Mouse (Mus musculus): ENCODE results near the gene Bax. TPM values are rescaled to one million over a fixed set of nuclear protein-coding genes. Genes with fewer than 3 reads are reported as not detected.

The Bax gene
- polyA plus RNA-seq (2014; fragmentation: Nextera tagmentation; extraction: Ambion mirVana), result 128 and 196 TPM in 2 replicates

GRCm38 (mm10) chr7:45466283-45467089, at the start of gene Bax:
Bax (minus strand) TSS chr7:45466898.
- Histone ChIP-seq H3K4me3 (ENCODE audit: low read depth, low read length) (peak within 1 kb of the TSS; percentile 84), H3K27me3 (ENCODE audit: control insufficient read depth, insufficient read depth, low read length) (no peaks in the 10 kb centered on the region), H3K4me2 (replicated peaks; ENCODE audit: low read depth, low read length) (peak within 1 kb of the TSS; percentile 88), H3K9ac (ENCODE audit: low read depth, low read length) (peak within 1 kb of the TSS; percentile 91), H3K27ac (ENCODE audit: low read depth, low read length) (peak within 1 kb of the TSS; percentile 65; the same call in 1 of the 2 replicates), H3K4me1 (replicated peaks; ENCODE audit: control insufficient read depth, insufficient read depth, low read length) (0 out of 2 replicates have a peak, but pooled peaks cover 4% of the 10 kb centered on the region), H3K9me3 (ENCODE audit: control insufficient read depth, low read length) (no peaks in the 10 kb centered on the region), H3K36me3 (ENCODE audit: control insufficient read depth, insufficient read depth, low read length) (peaks cover 9% of the 10 kb centered on the region; the same call in 1 of the 2 replicates)
- under 1% methylated on average over 45 of the region's 58 CpGs for WGBS
- peak; percentile 85 for ATAC-seq (ENCODE audit: low FRiP score)
- peak; percentile 99 for DNase-seq (ENCODE audit: low spot score)

- no peak overlapping the region for H3K4me2 ChIP-seq (replicated peaks; ENCODE audit: low read depth, low read length)
- H3K27me3 ChIP-seq (ENCODE audit: control insufficient read depth, insufficient read depth, low read length), result no peaks in the 10 kb centered on the region
- no peaks in the 10 kb centered on the region for H3K36me3 ChIP-seq (ENCODE audit: control insufficient read depth, insufficient read depth, low read length)
- ATAC-seq (ENCODE audit: low FRiP score), result 0 out of 2 replicates have a peak, but pooled peaks have one; percentile 38
- no peaks in the 10 kb centered on the region for H3K9me3 ChIP-seq (ENCODE audit: control insufficient read depth, low read length)
- no peak overlapping the region for H3K4me3 ChIP-seq (ENCODE audit: low read depth, low read length)
- DNase-seq (ENCODE audit: low spot score), result no peak
- no peak overlapping the region for H3K27ac ChIP-seq (ENCODE audit: low read depth, low read length)
- WGBS, result 31% methylated on average over 16 of the region's 16 CpGs
- H3K4me1 ChIP-seq (replicated peaks; ENCODE audit: control insufficient read depth, insufficient read depth, low read length), result no peaks in the 10 kb centered on the region
- H3K9ac ChIP-seq (ENCODE audit: low read depth, low read length), result no peak overlapping the region
Observed at GRCm38 (mm10) chr7:45515436-45515835, 48.7 kb upstream of the Bax start.

GRCm38 (mm10) chr7:45514411-45514810, 47.7 kb upstream of the Bax start:
- no peak overlapping the region for H3K4me2 ChIP-seq (replicated peaks; ENCODE audit: low read depth, low read length)
- no peak overlapping the region for H3K4me3 ChIP-seq (ENCODE audit: low read depth, low read length)
- no peaks in the 10 kb centered on the region for H3K9me3 ChIP-seq (ENCODE audit: control insufficient read depth, low read length)
- H3K27me3 ChIP-seq (ENCODE audit: control insufficient read depth, insufficient read depth, low read length), result no peaks in the 10 kb centered on the region
- H3K27ac ChIP-seq (ENCODE audit: low read depth, low read length), result no peak overlapping the region
- 84% methylated on average over 7 of the region's 7 CpGs for WGBS
- ATAC-seq (ENCODE audit: low FRiP score) (no peak), DNase-seq (ENCODE audit: low spot score) (no peak)
- H3K36me3 ChIP-seq (ENCODE audit: control insufficient read depth, insufficient read depth, low read length), result no peaks in the 10 kb centered on the region
- H3K9ac ChIP-seq (ENCODE audit: low read depth, low read length), result no peak overlapping the region
- peaks cover 3% of the 10 kb centered on the region for H3K4me1 ChIP-seq (replicated peaks; ENCODE audit: control insufficient read depth, insufficient read depth, low read length)

- Histone ChIP-seq H3K9me3 (ENCODE audit: control insufficient read depth, low read length) (no peaks in the 10 kb centered on the region), H3K27me3 (ENCODE audit: control insufficient read depth, insufficient read depth, low read length) (no peaks in the 10 kb centered on the region), H3K4me3 (ENCODE audit: low read depth, low read length) (peak within 1 kb of the TSS; percentile 67), H3K9ac (ENCODE audit: low read depth, low read length) (peak within 1 kb of the TSS; percentile 83), H3K4me2 (replicated peaks; ENCODE audit: low read depth, low read length) (peak within 1 kb of the TSS; percentile 78), H3K4me1 (replicated peaks; ENCODE audit: control insufficient read depth, insufficient read depth, low read length) (peaks cover 4% of the 10 kb centered on the region), H3K27ac (ENCODE audit: low read depth, low read length) (peak within 1 kb of the TSS; percentile 43), H3K36me3 (ENCODE audit: control insufficient read depth, insufficient read depth, low read length) (no peaks in the 10 kb centered on the region)
- ATAC-seq (ENCODE audit: low FRiP score), result peak; percentile 92
- under 1% methylated on average over 44 of the region's 44 CpGs for WGBS
- peak; percentile 94 for DNase-seq (ENCODE audit: low spot score)
Observed at GRCm38 (mm10) chr7:45509912-45510787, 43.5 kb upstream of the Bax start, which contains the start of gene Nucb1. Nucb1 (minus strand) TSS chr7:45510406.

- peak overlapping the region; percentile 78 for H3K4me2 ChIP-seq (replicated peaks; ENCODE audit: low read depth, low read length)
- H3K27me3 ChIP-seq (ENCODE audit: control insufficient read depth, insufficient read depth, low read length), result no peaks in the 10 kb centered on the region
- no peak overlapping the region for H3K27ac ChIP-seq (ENCODE audit: low read depth, low read length)
- H3K36me3 ChIP-seq (ENCODE audit: control insufficient read depth, insufficient read depth, low read length), result no peaks in the 10 kb centered on the region
- no peaks in the 10 kb centered on the region for H3K9me3 ChIP-seq (ENCODE audit: control insufficient read depth, low read length)
- H3K4me1 ChIP-seq (replicated peaks; ENCODE audit: control insufficient read depth, insufficient read depth, low read length), result peaks cover 4% of the 10 kb centered on the region
- peak overlapping the region; percentile 67 for H3K4me3 ChIP-seq (ENCODE audit: low read depth, low read length)
- DNase-seq (ENCODE audit: low spot score), result no peak
- 48% methylated on average over 19 of the region's 19 CpGs for WGBS
- ATAC-seq (ENCODE audit: low FRiP score), result 0 out of 2 replicates have a peak, but pooled peaks have one; percentile 4
- H3K9ac ChIP-seq (ENCODE audit: low read depth, low read length), result peak overlapping the region; percentile 83
Observed at GRCm38 (mm10) chr7:45509181-45509882, 42.6 kb upstream of the Bax start.

- H3K9ac ChIP-seq (ENCODE audit: low read depth, low read length), result no peak overlapping the region
- H3K27ac ChIP-seq (ENCODE audit: low read depth, low read length), result no peak overlapping the region
- H3K9me3 ChIP-seq (ENCODE audit: control insufficient read depth, low read length), result no peaks in the 10 kb centered on the region
- peaks cover 4% of the 10 kb centered on the region for H3K4me1 ChIP-seq (replicated peaks; ENCODE audit: control insufficient read depth, insufficient read depth, low read length)
- H3K36me3 ChIP-seq (ENCODE audit: control insufficient read depth, insufficient read depth, low read length), result no peaks in the 10 kb centered on the region
- DNase-seq (ENCODE audit: low spot score) (no peak), ATAC-seq (ENCODE audit: low FRiP score) (no peak)
- 90% methylated on average over 6 of the region's 6 CpGs for WGBS
- H3K4me2 ChIP-seq (replicated peaks; ENCODE audit: low read depth, low read length), result no peak overlapping the region
- no peak overlapping the region for H3K4me3 ChIP-seq (ENCODE audit: low read depth, low read length)
- no peaks in the 10 kb centered on the region for H3K27me3 ChIP-seq (ENCODE audit: control insufficient read depth, insufficient read depth, low read length)
Observed at GRCm38 (mm10) chr7:45508561-45508960, 41.9 kb upstream of the Bax start.

GRCm38 (mm10) chr7:45507583-45507982, 40.9 kb upstream of the Bax start:
- Histone ChIP-seq H3K9ac (ENCODE audit: low read depth, low read length) (no peak overlapping the region), H3K27ac (ENCODE audit: low read depth, low read length) (no peak overlapping the region), H3K9me3 (ENCODE audit: control insufficient read depth, low read length) (no peaks in the 10 kb centered on the region), H3K4me3 (ENCODE audit: low read depth, low read length) (no peak overlapping the region), H3K27me3 (ENCODE audit: control insufficient read depth, insufficient read depth, low read length) (no peaks in the 10 kb centered on the region), H3K36me3 (ENCODE audit: control insufficient read depth, insufficient read depth, low read length) (no peaks in the 10 kb centered on the region), H3K4me2 (replicated peaks; ENCODE audit: low read depth, low read length) (no peak overlapping the region), H3K4me1 (replicated peaks; ENCODE audit: control insufficient read depth, insufficient read depth, low read length) (peaks cover 4% of the 10 kb centered on the region)
- WGBS, result 87% methylated on average over 6 of the region's 6 CpGs
- ATAC-seq (ENCODE audit: low FRiP score) (no peak), DNase-seq (ENCODE audit: low spot score) (no peak)

- H3K4me1 ChIP-seq (replicated peaks; ENCODE audit: control insufficient read depth, insufficient read depth, low read length), result no peaks in the 10 kb centered on the region
- no peak for ATAC-seq (ENCODE audit: low FRiP score)
- DNase-seq (ENCODE audit: low spot score), result no peak
- 100% methylated on average over 6 of the region's 6 CpGs for WGBS
- H3K36me3 ChIP-seq (ENCODE audit: control insufficient read depth, insufficient read depth, low read length), result 0 out of 2 replicates have a peak, but pooled peaks cover under 1% of the 10 kb centered on the region
- no peaks in the 10 kb centered on the region for H3K27me3 ChIP-seq (ENCODE audit: control insufficient read depth, insufficient read depth, low read length)
- no peak overlapping the region for H3K9ac ChIP-seq (ENCODE audit: low read depth, low read length)
- no peak overlapping the region for H3K27ac ChIP-seq (ENCODE audit: low read depth, low read length)
- H3K4me3 ChIP-seq (ENCODE audit: low read depth, low read length), result no peak overlapping the region
- no peaks in the 10 kb centered on the region for H3K9me3 ChIP-seq (ENCODE audit: control insufficient read depth, low read length)
- no peak overlapping the region for H3K4me2 ChIP-seq (replicated peaks; ENCODE audit: low read depth, low read length)
Observed at GRCm38 (mm10) chr7:45498427-45498826, 31.7 kb upstream of the Bax start.
